Mouse (Mus musculus) lung, postnatal 0 days (tissue): Measurements from ENCODE around the gene Mmgt1.

Source experiments
- CTCF ChIP-seq: IDR thresholded peaks from 2 replicates; pipeline ENCODE4 v1.5.1; 2016; ENCODE audit warnings: antibody characterized with exemption, mild to moderate bottlenecking
- EP300 ChIP-seq: IDR thresholded peaks from 2 replicates; pipeline ENCODE4 v1.6.1; 2016; ENCODE audit warnings: antibody characterized with exemption, mild to moderate bottlenecking, control low read depth

GRCm38 (mm10) chrX:56636185-56636584 lies 38.3 kb upstream of the Mmgt1 start:
- TF ChIP-seq CTCF (no peak), EP300 (no peak)
